Mouse (Mus musculus): ENCODE measurements around the gene Prdx6b. TPM values are rescaled to one million over a fixed set of nuclear protein-coding genes. Genes with fewer than 3 reads are reported as not detected.

Gene Prdx6b
- polyA plus RNA-seq, 1 experiment from 2014 or later, result not detected

DNA sequence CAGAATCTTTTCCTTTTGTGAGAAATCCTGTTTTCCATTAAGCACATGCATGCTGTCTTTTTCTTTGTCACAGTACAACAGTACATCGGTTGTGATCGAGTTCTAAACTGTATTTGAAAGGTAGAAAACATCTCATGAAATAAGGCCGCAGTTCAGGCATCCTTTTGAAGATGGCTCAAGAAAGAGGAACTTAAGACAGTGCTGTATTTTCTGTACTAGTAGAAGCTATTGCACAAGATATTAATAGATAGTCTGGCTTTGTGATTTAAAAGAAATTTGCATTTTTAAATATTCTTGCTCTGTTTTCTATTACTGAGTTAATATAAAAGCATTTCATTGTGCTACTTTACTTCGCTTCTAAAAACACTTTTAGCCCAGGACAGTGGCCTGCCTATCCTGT, 30.6 kb downstream of the Prdx6b start:
- DNase-seq (ENCODE audit: low spot score), result no peak

DNA sequence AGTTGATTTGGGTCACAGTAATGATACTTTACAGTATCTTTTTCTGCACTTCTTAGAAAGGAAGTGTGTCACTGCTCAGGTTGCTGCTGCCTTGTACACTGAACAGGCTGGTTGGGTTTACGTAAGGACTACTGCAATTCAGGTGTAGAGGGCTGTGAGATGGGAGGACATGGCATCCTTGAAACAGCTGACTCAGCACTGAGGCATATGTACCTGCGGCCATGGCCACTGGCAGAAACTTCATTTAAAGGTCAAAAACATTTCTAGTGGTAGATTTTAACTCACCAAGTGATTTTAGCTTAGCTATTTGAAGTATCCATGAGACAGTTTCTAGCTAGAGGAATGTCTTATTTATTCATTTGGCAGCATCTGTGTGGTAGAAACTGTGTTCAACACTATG, 33.5 kb downstream of the Prdx6b start:
- no peak for DNase-seq (ENCODE audit: low spot score)

DNA sequence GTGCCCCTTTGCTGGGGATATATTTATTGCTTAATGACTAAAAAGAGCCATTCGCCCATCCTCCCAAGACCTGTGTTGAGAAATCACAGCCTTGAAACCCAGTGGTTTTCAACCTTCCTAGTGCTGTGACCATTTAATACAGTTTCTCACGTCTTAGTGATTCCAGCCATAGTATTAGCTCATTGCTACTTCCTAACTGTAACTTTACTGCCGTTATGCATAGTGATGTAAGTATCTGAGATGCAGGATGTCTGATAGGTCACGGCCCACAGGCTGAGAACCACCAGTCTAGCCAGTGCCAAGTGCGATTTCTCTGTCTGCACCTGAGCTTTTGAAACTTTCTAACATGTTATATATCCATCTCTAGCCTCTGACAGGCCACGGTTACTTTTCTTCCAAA, 35.0 kb downstream of the Prdx6b start:
- no peak for DNase-seq (ENCODE audit: low spot score)

DNA sequence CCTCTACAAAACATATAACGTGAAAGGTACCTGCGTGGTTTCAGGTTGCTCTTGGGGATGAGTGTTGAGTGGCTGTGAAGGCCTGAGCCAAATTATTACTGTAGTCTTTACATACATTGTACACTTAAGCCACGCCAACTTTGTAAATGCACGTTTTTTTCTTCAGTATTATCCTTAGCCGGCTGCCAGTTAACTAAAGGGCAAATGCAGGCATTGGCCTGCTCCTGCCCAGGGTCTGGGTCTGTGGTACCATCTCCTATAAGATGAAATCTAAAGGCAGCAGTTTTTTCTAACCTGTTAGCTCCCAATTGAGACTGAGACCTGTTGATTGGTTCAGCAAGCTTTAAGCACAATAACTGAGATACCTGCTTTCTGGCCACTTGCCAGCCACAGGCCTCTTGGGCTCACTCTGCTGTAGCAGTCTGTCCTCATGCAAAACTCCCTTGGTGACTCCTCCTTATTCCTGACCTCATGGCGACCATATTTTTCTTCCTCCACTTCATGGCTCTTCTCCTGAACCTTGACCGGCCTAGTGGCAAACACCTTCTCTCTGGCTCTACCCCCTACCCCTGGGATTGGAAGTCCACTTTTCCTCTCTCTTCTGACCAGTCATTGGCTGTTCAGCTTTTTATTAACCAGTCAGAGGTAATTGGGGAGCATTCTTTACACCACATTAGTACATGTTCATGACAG, 36.8 kb downstream of the Prdx6b start:
- DNase-seq (ENCODE audit: low spot score), result no peak

DNA sequence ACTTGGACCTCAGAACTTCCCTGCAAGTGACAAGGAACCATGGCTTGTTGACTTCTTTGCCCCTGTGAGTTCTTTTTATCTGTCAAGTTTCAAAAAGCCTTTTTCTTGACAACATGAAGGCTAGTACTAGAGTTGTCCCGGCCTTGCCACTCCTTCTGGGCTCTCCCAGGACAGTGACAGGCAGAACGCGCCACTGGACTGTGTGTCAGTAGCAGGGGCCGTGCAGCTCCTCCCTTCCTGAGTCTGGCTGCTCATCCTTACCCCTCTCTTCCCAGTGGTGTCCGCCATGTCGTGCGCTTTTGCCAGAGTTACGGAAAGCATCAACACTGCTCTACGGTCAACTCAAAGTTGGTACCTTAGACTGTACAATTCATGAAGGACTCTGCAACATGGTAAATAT, 48.3 kb downstream of the Prdx6b start:
- DNase-seq (ENCODE audit: low spot score), result no peak

Other genes with a start within 250 kb of the Prdx6b start
- 0.55 and 0.92 TPM in 2 replicates for gene Pde1a, start 163.0 kb upstream of the Prdx6b start, polyA plus RNA-seq (2015; fragmentation: Nextera tagmentation; extraction: Ambion mirVana)
- gene Dnajc10, start 23.0 kb downstream of the Prdx6b start, polyA plus RNA-seq (2015; fragmentation: Nextera tagmentation; extraction: Ambion mirVana), result 45.4 and 47.5 TPM in 2 replicates
- 0.10 and 0.28 TPM in 2 replicates for gene Frzb, start 155.2 kb downstream of the Prdx6b start, polyA plus RNA-seq (2015; fragmentation: Nextera tagmentation; extraction: Ambion mirVana)

Measured in thymus, postnatal 0 days (tissue).